Mouse (Mus musculus) left cerebral cortex, postnatal 36 days (tissue): ENCODE data around the gene Krtcap2. TPM values are rescaled to one million over a fixed set of nuclear protein-coding genes. Genes with fewer than 3 reads are reported as not detected.
A peak's percentile ranks its signal among the peaks of the same experiment; 100 is the strongest.

ENCODE experiments used
- DNase-seq, 2 experiments: peaks; one replicate each; pipeline ENCODE4 v3.0.0; 2021 to 2022; ENCODE audit warnings: low spot score in 2 of 2, mixed read lengths in 1 of 2
- intact Hi-C: fragments of 180-260 bp; cut with DNase I; formaldehyde crosslinking; loops from one replicate; pipeline ENCODE4 v1.15.1; 2025
- microRNA-seq: library from miRNA; unstranded; fragments of <30 nt; microRNA quantifications from one replicate; pipeline ENCODE4 v1.2.0, GENCODE M21; 2022
- total RNA-seq, 2 experiments: library from RNA; stranded (reverse); gene quantifications; 2 replicates each; pipeline ENCODE4 v1.2.3; 2021

Krtcap2 gene
- total RNA-seq, 2 experiments from 2014 or later = 59.7 to 64.9 TPM

GRCm38 (mm10) chr3:89296761-89297396, 51.1 kb downstream of the Krtcap2 start:
- peak in 1 of 2 experiments; percentile 8 for DNase-seq
- intact Hi-C loops = no loop called here

DNA sequence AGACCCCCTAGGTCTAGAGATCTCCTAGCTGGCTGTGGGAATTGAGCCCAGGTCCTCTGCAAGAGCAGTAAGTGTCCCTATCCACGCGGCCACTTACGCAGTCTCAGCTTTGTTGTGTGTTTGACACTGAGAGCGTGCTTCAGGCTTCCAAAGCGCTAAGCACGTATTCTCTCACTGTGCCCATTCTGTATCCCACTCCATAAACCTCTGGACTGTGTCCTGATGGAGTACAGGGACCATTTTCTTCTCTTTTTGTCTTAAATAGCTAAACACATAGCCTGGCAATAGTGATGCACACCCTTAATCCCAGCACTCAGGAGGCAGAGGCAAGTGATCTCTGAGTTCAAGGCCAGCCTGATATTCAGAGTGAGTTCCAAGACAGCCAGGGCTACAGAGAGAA, 53.1 kb downstream of the Krtcap2 start:
- no peak for DNase-seq
- intact Hi-C loops = no loop called here

DNA sequence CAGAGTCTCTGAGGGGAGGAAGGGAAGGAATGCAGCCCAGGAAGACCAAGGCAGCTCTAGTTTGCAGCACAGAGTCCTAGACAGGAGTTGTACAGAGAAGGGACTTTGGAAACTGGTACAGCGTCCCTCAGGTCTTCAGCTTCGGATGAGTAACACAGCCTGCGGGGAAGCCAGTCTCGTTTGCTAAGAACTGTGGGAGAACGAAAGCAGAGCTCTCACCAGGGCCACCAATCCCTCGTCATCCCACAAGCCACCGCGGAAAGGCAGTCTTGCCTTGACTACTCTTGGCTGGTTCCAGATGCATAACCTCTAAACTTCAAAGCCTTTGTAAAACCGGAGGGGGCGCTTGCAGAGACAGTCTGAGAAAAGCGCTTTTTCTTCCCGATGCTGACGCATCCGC, 53.7 kb downstream of the Krtcap2 start:
- DNase-seq = peak; percentile 33 to 39
- intact Hi-C loops = no loop called here

Small RNAs within 50 kb of the gene (microRNA-seq; reads per million reads assigned to microRNA genes)
- gene Mir92b = 5,508 reads per million, percentile 92 among the genes with 10 or more reads in this experiment

Other genes with a start within 250 kb of the Krtcap2 start
- gene Rusc1, start 152.7 kb upstream of the Krtcap2 start, total RNA-seq = 100 to 1,000 TPM; 185 to 202 TPM
- under 1 TPM; 0.15 to 0.43 TPM for gene Gm43738, start 144.9 kb upstream of the Krtcap2 start, total RNA-seq
- gene Fdps, start 144.0 kb upstream of the Krtcap2 start, total RNA-seq = 10 to 100 TPM; 79.8 to 94.6 TPM
- gene Pklr, start 109.8 kb upstream of the Krtcap2 start, total RNA-seq = not detected
- gene Hcn3, start 85.8 kb upstream of the Krtcap2 start, total RNA-seq = 10 to 100 TPM; 12.9 to 19.1 TPM
- 10 to 100 TPM; 36.8 to 52.2 TPM for gene Clk2, start 81.2 kb upstream of the Krtcap2 start, total RNA-seq
- 10 to 100 TPM; 64.0 to 67.2 TPM for gene Scamp3, start 68.5 kb upstream of the Krtcap2 start, total RNA-seq
- gene Fam189b, start 62.8 kb upstream of the Krtcap2 start, total RNA-seq = 10 to 100 TPM; 59.3 to 60.3 TPM
- 10 to 100 TPM; 62.4 to 64.6 TPM for gene Gba, start 43.0 kb upstream of the Krtcap2 start, total RNA-seq
- 10 to 100 TPM; 21.0 to 21.3 TPM for gene Thbs3, start 30.8 kb upstream of the Krtcap2 start, total RNA-seq
- 10 to 100 TPM; 90.6 to 93.8 TPM for gene Mtx1, start 18.9 kb upstream of the Krtcap2 start, total RNA-seq
- 1 to 10 TPM in 1 of 2 experiments, under 1 TPM in 1; 0.44 to 1.1 TPM for gene Muc1, start 16.9 kb upstream of the Krtcap2 start, total RNA-seq
- 10 to 100 TPM; 74.4 to 88.7 TPM for gene Trim46, start 343 bp downstream of the Krtcap2 start, total RNA-seq
- gene Dpm3, start 13.4 kb downstream of the Krtcap2 start, total RNA-seq = 10 to 100 TPM; 47.0 to 51.7 TPM
- gene Slc50a1, start 24.6 kb downstream of the Krtcap2 start, total RNA-seq = 10 to 100 TPM; 34.5 to 39.1 TPM
- 1 to 10 TPM; 4.2 to 7.4 TPM for gene Efna1, start 35.2 kb downstream of the Krtcap2 start, total RNA-seq
- 10 to 100 TPM; 50.4 to 59.5 TPM for gene Efna3, start 77.0 kb downstream of the Krtcap2 start, total RNA-seq
- gene Efna4, start 92.1 kb downstream of the Krtcap2 start, total RNA-seq = 1 to 10 TPM in 1 of 2 experiments, not detected in 1; 1.2 TPM
- gene Adam15, start 104.0 kb downstream of the Krtcap2 start, total RNA-seq = 100 to 1,000 TPM in 1 of 2 experiments, 10 to 100 TPM in 1; 96.1 to 120 TPM
- gene Dcst2, start 116.0 kb downstream of the Krtcap2 start, total RNA-seq = under 1 TPM; 0.23 to 0.39 TPM
- gene Dcst1, start 119.3 kb downstream of the Krtcap2 start, total RNA-seq = not detected
- gene Zbtb7b, start 148.8 kb downstream of the Krtcap2 start, total RNA-seq = 10 to 100 TPM; 10.9 to 18.6 TPM
- gene Lenep, start 156.8 kb downstream of the Krtcap2 start, total RNA-seq = 1 to 10 TPM; 4.2 to 5.3 TPM
- 10 to 100 TPM; 31.0 to 32.5 TPM for gene Flad1, start 165.9 kb downstream of the Krtcap2 start, total RNA-seq
- 1 to 10 TPM; 2.1 to 2.3 TPM for gene Cks1b, start 172.4 kb downstream of the Krtcap2 start, total RNA-seq
- gene Shc1, start 172.5 kb downstream of the Krtcap2 start, total RNA-seq = 10 to 100 TPM; 10.6 to 16.0 TPM
- gene Pygo2, start 184.2 kb downstream of the Krtcap2 start, total RNA-seq = 10 to 100 TPM; 53.7 to 61.4 TPM
- gene Pbxip1, start 190.7 kb downstream of the Krtcap2 start, total RNA-seq = 10 to 100 TPM; 35.2 to 40.6 TPM
- gene Pmvk, start 208.6 kb downstream of the Krtcap2 start, total RNA-seq = 10 to 100 TPM; 32.9 to 33.1 TPM